Mouse (Mus musculus) liver, embryonic 11.5 days (tissue): ENCODE data around the gene Alg5. TPM values are rescaled to one million over a fixed set of nuclear protein-coding genes. Genes with fewer than 3 reads are reported as not detected.
A peak's percentile ranks its signal among the peaks of the same experiment; 100 is the strongest.

Experiments used
- ATAC-seq: fragments of 200-750 bp; cut with Nextera tagmentation; replicated peaks from 2 replicates; pipeline ENCODE4 v1.8.0; 2017; ENCODE audit warnings: moderate number of reproducible peaks, mild to moderate bottlenecking, moderate TSS enrichment, moderate library complexity; ENCODE audit not compliant: low FRiP score
- DNase-seq: peaks from one replicate; pipeline ENCODE4 v3.0.0-alpha.2; 2017; ENCODE audit warnings: low spot score
- H3K27ac ChIP-seq: fragments of 300-500 bp; sonication (generic); 2 replicates; pipeline ENCODE4 v1.5.1; 2014; ENCODE audit warnings: mild to moderate bottlenecking, low read depth, low read length, control low read depth
- H3K27me3 ChIP-seq: fragments of 300-500 bp; sonication (generic); replicated peaks from 2 replicates; pipeline ENCODE4 v1.6.1; 2014; ENCODE audit warnings: low read length, mixed read lengths; ENCODE audit not compliant: control insufficient read depth, insufficient read depth
- H3K36me3 ChIP-seq: fragments of 300-500 bp; sonication (generic); 2 replicates; pipeline ENCODE4 v1.6.1; 2014; ENCODE audit warnings: mild to moderate bottlenecking, low read length, moderate library complexity, mixed read lengths; ENCODE audit not compliant: control insufficient read depth, insufficient read depth
- H3K4me1 ChIP-seq: fragments of 300-500 bp; sonication (generic); replicated peaks from 2 replicates; pipeline ENCODE4 v1.6.1; 2014; ENCODE audit warnings: low read length, mixed read lengths; ENCODE audit not compliant: control insufficient read depth, insufficient read depth
- H3K4me2 ChIP-seq: fragments of 300-500 bp; sonication (generic); 2 replicates; pipeline ENCODE4 v1.6.1; 2014; ENCODE audit warnings: mild to moderate bottlenecking, control low read depth, moderate library complexity
- H3K4me3 ChIP-seq: fragments of 300-500 bp; sonication (generic); 2 replicates; pipeline ENCODE4 v1.5.1; 2014; ENCODE audit warnings: low read depth, low read length, control low read depth
- H3K9ac ChIP-seq: fragments of 300-500 bp; sonication (generic); 2 replicates; pipeline ENCODE4 v1.6.1; 2014; ENCODE audit warnings: low read depth, low read length, control low read depth
- H3K9me3 ChIP-seq: fragments of 300-500 bp; sonication (generic); 2 replicates; pipeline ENCODE4 v1.6.1; 2016; ENCODE audit warnings: low read length, inconsistent platforms, mixed read lengths; ENCODE audit not compliant: control insufficient read depth
- WGBS: fragments of 180-500 bp; shearing (Covaris S2); extraction: QIAGEN DNeasy Blood & Tissue Kit; methylation state at CpG from one replicate; pipeline ENCODE4 v1.1.7; 2014; 5-methylcytosine and 5-hydroxymethylcytosine counted together
- polyA plus RNA-seq: library from polyadenylated mRNA; unstranded; fragments of >200 nt; fragmentation: Nextera tagmentation; extraction: Ambion mirVana; gene quantifications from 2 replicates; pipeline ENCODE4 v1.2.1, GENCODE M21; 2014

The Alg5 gene
- polyA plus RNA-seq, 1 experiment from 2014 or later: 49.3 TPM

DNA sequence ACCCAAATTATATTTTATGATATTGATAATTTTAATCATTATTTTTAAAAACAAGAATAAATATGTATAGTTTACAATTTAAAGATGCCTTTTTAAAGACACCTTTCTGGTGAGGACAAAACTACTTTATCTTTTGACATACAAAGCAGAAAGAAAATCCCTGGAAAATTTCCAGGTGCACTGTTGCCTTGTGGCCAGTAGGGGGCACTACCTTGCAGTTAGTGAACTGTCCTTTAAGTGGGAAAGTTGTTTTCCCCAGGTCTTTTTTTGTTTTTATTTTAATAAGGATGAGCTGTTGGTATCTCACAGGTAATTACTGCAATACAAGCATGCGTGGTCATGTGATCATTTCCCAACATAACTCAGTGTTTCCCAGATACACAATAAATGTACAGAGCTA is 60.5 kb downstream of the Alg5 start:
- Histone ChIP-seq H3K4me2 (no peak overlapping the region), H3K27ac (no peak overlapping the region), H3K9ac (no peak overlapping the region), H3K9me3 (peaks cover 8% of the 10 kb centered on the region), H3K4me3 (no peak overlapping the region), H3K27me3 (no peaks in the 10 kb centered on the region), H3K4me1 (no peaks in the 10 kb centered on the region), H3K36me3 (no peaks in the 10 kb centered on the region; the same call in 1 of the 2 replicates)
- no peak for DNase-seq
- 79% methylated on average over 1 of the region's 1 CpGs for WGBS
- no peak for ATAC-seq

DNA sequence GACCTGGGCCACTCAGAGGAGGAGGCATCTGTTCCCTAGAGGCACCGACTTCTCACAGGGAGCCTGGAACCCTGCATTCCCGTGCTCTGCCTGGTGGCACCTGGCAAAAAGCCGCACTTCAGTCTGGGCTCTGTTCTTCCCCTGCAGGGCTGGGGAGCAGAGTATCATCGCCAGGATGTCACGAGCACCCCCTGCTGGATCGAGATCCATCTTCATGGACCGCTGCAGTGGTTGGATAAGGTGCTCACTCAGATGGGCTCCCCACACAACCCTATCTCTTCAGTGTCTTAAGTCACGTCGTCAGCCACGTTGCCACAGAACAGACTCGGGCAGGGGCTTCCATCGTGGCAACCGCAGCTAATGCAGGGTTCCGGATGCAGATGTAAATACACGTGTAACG is 61.9 kb downstream of the Alg5 start:
- Histone ChIP-seq H3K9me3 (peaks cover 8% of the 10 kb centered on the region), H3K4me2 (peak overlapping the region; percentile 26; the same call in 1 of the 2 replicates), H3K27ac (no peak overlapping the region), H3K9ac (no peak overlapping the region), H3K36me3 (no peaks in the 10 kb centered on the region; the same call in 1 of the 2 replicates), H3K4me1 (no peaks in the 10 kb centered on the region), H3K27me3 (no peaks in the 10 kb centered on the region), H3K4me3 (no peak overlapping the region)
- peak; percentile 69 for ATAC-seq
- no peak for DNase-seq
- 24% methylated on average over 16 of the region's 16 CpGs for whole genome bisulfite sequencing

Other genes starting within 250 kb of the Alg5 start
- 84.6 and 91.2 TPM in 2 replicates for gene Supt20, start 42.7 kb upstream of the Alg5 start, polyA plus RNA-seq
- 0.91 TPM in 1 of 2 replicates, not detected in the other for gene Gm21958, start 21.2 kb upstream of the Alg5 start, polyA plus RNA-seq
- gene Exosc8, start 146 bp upstream of the Alg5 start, polyA plus RNA-seq: 185 and 203 TPM in 2 replicates
- gene Smad9, start 20.0 kb downstream of the Alg5 start, polyA plus RNA-seq: 0.51 and 0.66 TPM in 2 replicates
- gene Rfxap, start 72.3 kb downstream of the Alg5 start, polyA plus RNA-seq: 38.1 and 38.7 TPM in 2 replicates
- gene Sertm1, start 180.3 kb downstream of the Alg5 start, polyA plus RNA-seq: 0.77 and 0.82 TPM in 2 replicates